Mouse (Mus musculus): ENCODE measurements around the gene Olfr1243. TPM values are rescaled to one million over a fixed set of nuclear protein-coding genes. Genes with fewer than 3 reads are reported as not detected.
"Not testable (repeated sequence)": the region's sequence is repeated elsewhere in the genome, so short reads cannot be mapped to it uniquely, and the experiment has no call there.

Gene Olfr1243
- not detected in 2 replicates for total RNA-seq (2014; rRNA removed)
- not detected in 2 replicates for polyA plus RNA-seq (2015; fragmentation: Nextera tagmentation; extraction: Ambion mirVana)

DNA sequence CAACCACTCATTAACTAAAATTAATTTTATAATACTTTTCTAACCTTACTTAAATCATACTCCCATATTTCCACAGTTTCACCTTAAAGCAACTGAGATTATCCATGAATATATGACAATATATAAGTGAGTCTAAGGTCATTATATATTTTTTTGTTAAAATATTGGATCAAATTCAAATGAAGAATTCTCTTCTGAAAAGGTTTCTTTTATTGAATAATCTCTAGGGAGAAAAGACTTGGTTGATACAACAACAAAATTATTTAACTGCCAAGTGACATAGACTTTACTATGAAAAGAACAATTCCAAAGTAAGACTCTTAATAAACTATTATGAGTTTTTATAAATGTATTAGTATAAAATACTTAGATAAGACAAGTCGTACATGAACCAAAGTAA is at the start of gene Olfr1243:
Gene Olfr1243, minus strand, starts transcription at position 101 of the 400 bp plus-strand sequence.
- H3K4me1 ChIP-seq (ENCODE audit: insufficient read depth): no peaks in the 10 kb centered on the region
- ATAC-seq: no peak

DNA sequence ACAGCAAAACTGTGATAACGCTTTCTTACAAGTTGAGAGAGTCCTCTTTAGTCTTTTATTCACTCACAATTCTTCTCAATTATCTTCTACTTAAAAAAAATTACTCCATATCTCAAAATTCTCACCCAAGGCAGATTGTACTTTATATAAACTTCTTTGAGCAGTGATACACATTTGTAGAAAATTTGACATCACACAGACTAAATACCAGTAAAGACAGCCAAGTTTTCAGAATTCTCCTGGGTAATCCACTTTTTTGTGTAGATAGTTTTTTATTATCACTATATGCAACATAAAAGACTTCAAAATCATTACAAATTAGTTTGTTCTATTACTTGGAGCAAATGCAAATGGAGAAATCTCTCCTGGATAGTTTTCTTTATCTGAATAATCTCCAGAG is 47.1 kb upstream of the Olfr1243 start, which contains the start of gene Olfr1245:
Gene Olfr1245, minus strand, starts transcription at position 101 of the 400 bp plus-strand sequence.
- H3K9ac ChIP-seq: no peak within 1 kb of the TSS
- no peak for DNase-seq
- H3K9me3 ChIP-seq (ENCODE audit: low read length): no peaks in the 10 kb centered on the region
- no peak within 1 kb of the TSS for H3K27ac ChIP-seq (ENCODE audit: low read depth, low read length)
- 76% methylated on average over 1 of the region's 1 CpGs for WGBS
- H3K4me1 ChIP-seq (ENCODE audit: insufficient read depth): no peaks in the 10 kb centered on the region
- TF ChIP-seq CTCF (IDR thresholded peaks at IDR 0.05; ENCODE audit: low read depth): no peak
- no peak for ATAC-seq
- no peak within 1 kb of the TSS for H3K4me2 ChIP-seq (ENCODE audit: low read depth)
- no peaks in the 10 kb centered on the region for H3K36me3 ChIP-seq (ENCODE audit: insufficient read depth)
- H3K27me3 ChIP-seq (ENCODE audit: insufficient read depth, low read length): no peaks in the 10 kb centered on the region
- H3K4me3 ChIP-seq (ENCODE audit: low read depth, low read length): no peak within 1 kb of the TSS

More for the DNA sequence above, at the start of gene Olfr1243:
- no peak within 1 kb of the TSS for H3K27ac ChIP-seq (ENCODE audit: low read depth, low read length)
- WGBS: 92% methylated on average over 1 of the region's 1 CpGs
- no peak for DNase-seq
- no peak for TF ChIP-seq CTCF (IDR thresholded peaks at IDR 0.05; ENCODE audit: low read depth)
- H3K9ac ChIP-seq: no peak within 1 kb of the TSS
- no peak within 1 kb of the TSS for H3K4me2 ChIP-seq (ENCODE audit: low read depth)
- no peaks in the 10 kb centered on the region for H3K36me3 ChIP-seq (ENCODE audit: insufficient read depth)
- H3K27me3 ChIP-seq (ENCODE audit: insufficient read depth, low read length): no peaks in the 10 kb centered on the region
- no peaks in the 10 kb centered on the region for H3K9me3 ChIP-seq (ENCODE audit: low read length)
- no peak within 1 kb of the TSS for H3K4me3 ChIP-seq (ENCODE audit: low read depth, low read length)

DNA sequence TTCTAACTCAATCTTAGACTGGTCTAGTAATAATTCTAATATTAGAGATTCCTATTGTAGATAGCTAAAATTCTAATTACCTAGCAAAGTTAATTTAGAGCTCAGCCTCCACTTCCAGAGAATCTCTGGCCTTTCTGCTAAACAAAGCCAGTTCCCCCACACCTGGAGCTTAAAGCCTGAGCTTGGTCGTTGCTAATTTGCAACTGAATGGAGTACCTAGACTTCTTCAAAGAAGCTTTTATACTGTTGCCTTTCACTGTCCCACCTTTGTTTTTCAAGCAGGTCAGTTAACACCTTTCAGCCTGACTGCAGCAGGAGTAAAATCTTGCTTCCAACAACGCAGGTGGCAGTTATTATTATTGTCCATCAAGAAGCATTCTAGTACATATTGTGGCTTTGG is 31.4 kb upstream of the Olfr1243 start:
- ATAC-seq; H3K36me3 ChIP-seq (ENCODE audit: insufficient read depth); H3K4me1 ChIP-seq (ENCODE audit: insufficient read depth); H3K4me2 ChIP-seq (ENCODE audit: low read depth); H3K4me3 ChIP-seq (ENCODE audit: low read depth, low read length); H3K27me3 ChIP-seq (ENCODE audit: insufficient read depth, low read length); H3K9ac ChIP-seq; H3K9me3 ChIP-seq (ENCODE audit: low read length); DNase-seq; H3K27ac ChIP-seq (ENCODE audit: low read depth, low read length): not testable (repeated sequence)
- WGBS: 47% methylated on average over 2 of the region's 2 CpGs

DNA sequence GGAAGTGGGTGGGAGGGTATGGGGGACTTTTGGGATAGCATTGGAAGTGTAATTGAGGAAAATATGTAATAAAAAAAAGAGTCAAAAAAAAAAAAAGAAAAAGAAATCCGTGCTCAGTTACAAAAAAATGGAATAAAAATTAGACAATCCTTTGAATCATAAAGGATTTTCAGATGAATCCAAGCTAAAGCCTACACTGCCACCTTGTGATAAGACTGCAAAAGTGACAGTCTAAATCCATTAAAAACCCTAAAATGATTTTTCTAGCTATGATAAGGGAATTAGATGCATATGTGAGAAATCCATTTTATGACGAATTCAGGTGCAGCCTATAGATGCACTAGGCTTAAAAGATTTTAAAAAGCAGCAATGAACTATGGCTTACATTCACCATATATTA is 13.2 kb upstream of the Olfr1243 start:
- H3K4me3 ChIP-seq (ENCODE audit: low read depth, low read length): no peak overlapping the region
- no peaks in the 10 kb centered on the region for H3K27me3 ChIP-seq (ENCODE audit: insufficient read depth, low read length)
- no peaks in the 10 kb centered on the region for H3K9me3 ChIP-seq (ENCODE audit: low read length)
- 52% methylated on average over 2 of the region's 2 CpGs for WGBS
- no peak overlapping the region for H3K27ac ChIP-seq (ENCODE audit: low read depth, low read length)
- no peak overlapping the region for H3K4me2 ChIP-seq (ENCODE audit: low read depth)
- TF ChIP-seq CTCF (IDR thresholded peaks at IDR 0.05; ENCODE audit: low read depth): peak; percentile 67
- no peak overlapping the region for H3K9ac ChIP-seq
- no peaks in the 10 kb centered on the region for H3K4me1 ChIP-seq (ENCODE audit: insufficient read depth)
- H3K36me3 ChIP-seq (ENCODE audit: insufficient read depth): no peaks in the 10 kb centered on the region
- DNase-seq (peak; percentile 54), ATAC-seq (no peak)

DNA sequence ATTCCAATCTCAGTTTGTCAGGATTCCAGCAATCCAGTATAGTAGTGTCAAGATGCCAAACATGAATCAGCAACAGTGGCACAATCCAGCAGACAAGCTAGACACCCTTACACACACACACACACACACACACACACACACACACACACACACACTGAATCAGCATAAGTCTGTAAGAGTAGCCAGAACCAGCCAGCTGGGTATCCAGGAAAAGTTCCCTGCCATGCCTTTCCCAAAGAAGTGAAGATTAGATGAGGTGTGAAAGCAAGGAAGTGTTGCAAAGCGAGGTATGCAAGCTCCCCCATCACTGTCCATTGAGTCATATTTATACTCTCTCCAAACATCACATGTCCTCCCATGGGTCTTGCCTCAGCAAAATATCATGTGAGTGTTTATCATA is 8.6 kb upstream of the Olfr1243 start:
- no peak for ATAC-seq
- 85% methylated on average over 1 of the region's 1 CpGs for WGBS
- no peak for TF ChIP-seq CTCF (IDR thresholded peaks at IDR 0.05; ENCODE audit: low read depth)

DNA sequence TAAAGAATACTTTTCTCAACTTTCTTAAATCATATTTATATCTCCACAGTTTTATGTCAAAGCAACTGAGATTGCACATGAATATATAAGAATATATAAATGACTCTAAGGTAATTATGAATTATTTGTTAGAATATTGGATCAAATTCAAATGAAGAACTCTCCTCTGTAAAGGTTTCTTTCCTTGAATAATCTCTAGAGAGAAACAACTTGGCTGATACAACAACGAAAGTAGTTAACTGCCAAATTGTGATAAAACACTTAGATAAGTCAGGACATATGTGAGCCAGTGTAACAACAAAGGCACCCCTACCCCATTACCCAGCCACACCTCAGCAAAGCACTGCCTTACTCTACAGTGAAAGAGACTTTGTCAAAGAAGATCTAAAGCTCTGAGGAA is 33.1 kb downstream of the Olfr1243 start, which contains the start of gene Olfr1242:
Gene Olfr1242, minus strand, starts transcription at position 101 of the 400 bp plus-strand sequence.
- Histone ChIP-seq H3K27me3 (ENCODE audit: insufficient read depth, low read length) (no peaks in the 10 kb centered on the region), H3K9ac (no peak within 1 kb of the TSS), H3K4me2 (ENCODE audit: low read depth) (no peak within 1 kb of the TSS), H3K9me3 (ENCODE audit: low read length) (no peaks in the 10 kb centered on the region), H3K4me1 (ENCODE audit: insufficient read depth) (no peaks in the 10 kb centered on the region), H3K4me3 (ENCODE audit: low read depth, low read length) (no peak within 1 kb of the TSS), H3K36me3 (ENCODE audit: insufficient read depth) (no peaks in the 10 kb centered on the region), H3K27ac (ENCODE audit: low read depth, low read length) (no peak within 1 kb of the TSS)
- DNase-seq (no peak), ATAC-seq (no peak)
- no peak for TF ChIP-seq CTCF (IDR thresholded peaks at IDR 0.05; ENCODE audit: low read depth)
- 90% methylated on average over 1 of the region's 1 CpGs for WGBS

More for the DNA sequence above, 8.6 kb upstream of the Olfr1243 start:
- H3K9me3 ChIP-seq (ENCODE audit: low read length): no peaks in the 10 kb centered on the region
- no peak overlapping the region for H3K4me3 ChIP-seq (ENCODE audit: low read depth, low read length)
- H3K27ac ChIP-seq (ENCODE audit: low read depth, low read length): no peak overlapping the region
- no peaks in the 10 kb centered on the region for H3K36me3 ChIP-seq (ENCODE audit: insufficient read depth)
- DNase-seq: no peak
- H3K4me1 ChIP-seq (ENCODE audit: insufficient read depth): no peaks in the 10 kb centered on the region
- H3K4me2 ChIP-seq (ENCODE audit: low read depth): no peak overlapping the region
- H3K27me3 ChIP-seq (ENCODE audit: insufficient read depth, low read length): no peaks in the 10 kb centered on the region
- H3K9ac ChIP-seq: no peak overlapping the region

DNA sequence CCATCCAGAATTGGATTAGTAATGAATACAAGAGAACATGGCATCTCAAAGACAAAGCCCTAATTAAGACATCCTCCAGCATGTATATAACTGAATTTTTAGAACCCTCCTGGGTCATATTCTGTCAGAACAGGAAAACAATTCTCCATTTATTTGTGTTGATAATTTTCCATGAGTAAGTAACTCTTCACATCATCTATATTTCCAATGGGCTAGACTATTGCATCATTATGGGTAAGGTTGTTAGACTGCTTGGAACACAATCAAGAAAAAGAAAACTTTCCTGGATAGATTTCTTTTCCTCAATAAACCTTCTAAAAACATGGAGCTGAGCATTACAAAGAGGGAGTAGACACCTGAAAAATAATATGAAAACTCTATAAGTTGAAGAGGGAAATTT is 44.3 kb downstream of the Olfr1243 start, which contains the start of gene Olfr1241:
Gene Olfr1241, minus strand, starts transcription at position 101 of the 400 bp plus-strand sequence.
- no peaks in the 10 kb centered on the region for H3K27me3 ChIP-seq (ENCODE audit: insufficient read depth, low read length)
- TF ChIP-seq CTCF (IDR thresholded peaks at IDR 0.05; ENCODE audit: low read depth): no peak
- no peak within 1 kb of the TSS for H3K27ac ChIP-seq (ENCODE audit: low read depth, low read length)
- DNase-seq: no peak
- H3K36me3 ChIP-seq (ENCODE audit: insufficient read depth): no peaks in the 10 kb centered on the region
- H3K9ac ChIP-seq: no peak within 1 kb of the TSS
- no peak for ATAC-seq
- no peaks in the 10 kb centered on the region for H3K9me3 ChIP-seq (ENCODE audit: low read length)
- H3K4me1 ChIP-seq (ENCODE audit: insufficient read depth): no peaks in the 10 kb centered on the region
- H3K4me3 ChIP-seq (ENCODE audit: low read depth, low read length): no peak within 1 kb of the TSS
- no peak within 1 kb of the TSS for H3K4me2 ChIP-seq (ENCODE audit: low read depth)

Other genes with a start within 250 kb of the Olfr1243 start
- gene Olfr1229, start 243.5 kb downstream of the Olfr1243 start, total RNA-seq (2014; rRNA removed): not detected in 2 replicates
- not detected in 2 replicates for gene Olfr1229, start 243.5 kb downstream of the Olfr1243 start, polyA plus RNA-seq (2015; fragmentation: Nextera tagmentation; extraction: Ambion mirVana)
- gene Olfr1230, start 234.2 kb downstream of the Olfr1243 start, total RNA-seq (2014; rRNA removed): not detected in 2 replicates
- gene Olfr1230, start 234.2 kb downstream of the Olfr1243 start, polyA plus RNA-seq (2015; fragmentation: Nextera tagmentation; extraction: Ambion mirVana): not detected in 2 replicates
- gene Olfr1231, start 224.4 kb downstream of the Olfr1243 start, total RNA-seq (2014; rRNA removed): not detected in 2 replicates
- gene Olfr1231, start 224.4 kb downstream of the Olfr1243 start, polyA plus RNA-seq (2015; fragmentation: Nextera tagmentation; extraction: Ambion mirVana): not detected in 2 replicates
- gene Olfr1232, start 201.8 kb downstream of the Olfr1243 start, total RNA-seq (2014; rRNA removed): not detected in 2 replicates
- not detected in 2 replicates for gene Olfr1232, start 201.8 kb downstream of the Olfr1243 start, polyA plus RNA-seq (2015; fragmentation: Nextera tagmentation; extraction: Ambion mirVana)
- gene Olfr1233, start 189.1 kb downstream of the Olfr1243 start, total RNA-seq (2014; rRNA removed): not detected in 2 replicates
- not detected in 2 replicates for gene Olfr1233, start 189.1 kb downstream of the Olfr1243 start, polyA plus RNA-seq (2015; fragmentation: Nextera tagmentation; extraction: Ambion mirVana)
- gene Olfr1234, start 166.6 kb downstream of the Olfr1243 start, total RNA-seq (2014; rRNA removed): not detected in 2 replicates
- not detected in 2 replicates for gene Olfr1234, start 166.6 kb downstream of the Olfr1243 start, polyA plus RNA-seq (2015; fragmentation: Nextera tagmentation; extraction: Ambion mirVana)
- not detected in 2 replicates for gene Olfr1238, start 121.8 kb downstream of the Olfr1243 start, total RNA-seq (2014; rRNA removed)
- not detected in 2 replicates for gene Olfr1238, start 121.8 kb downstream of the Olfr1243 start, polyA plus RNA-seq (2015; fragmentation: Nextera tagmentation; extraction: Ambion mirVana)
- not detected in 2 replicates for gene Olfr1239, start 111.1 kb downstream of the Olfr1243 start, total RNA-seq (2014; rRNA removed)
- gene Olfr1239, start 111.1 kb downstream of the Olfr1243 start, polyA plus RNA-seq (2015; fragmentation: Nextera tagmentation; extraction: Ambion mirVana): not detected in 2 replicates
- gene Olfr1240, start 88.5 kb downstream of the Olfr1243 start, total RNA-seq (2014; rRNA removed): not detected in 2 replicates
- not detected in 2 replicates for gene Olfr1240, start 88.5 kb downstream of the Olfr1243 start, polyA plus RNA-seq (2015; fragmentation: Nextera tagmentation; extraction: Ambion mirVana)
- gene Olfr1241, start 44.4 kb downstream of the Olfr1243 start, total RNA-seq (2014; rRNA removed): not detected in 2 replicates
- not detected in 2 replicates for gene Olfr1241, start 44.4 kb downstream of the Olfr1243 start, polyA plus RNA-seq (2015; fragmentation: Nextera tagmentation; extraction: Ambion mirVana)
- not detected in 2 replicates for gene Olfr1242, start 33.2 kb downstream of the Olfr1243 start, total RNA-seq (2014; rRNA removed)
- gene Olfr1242, start 33.2 kb downstream of the Olfr1243 start, polyA plus RNA-seq (2015; fragmentation: Nextera tagmentation; extraction: Ambion mirVana): not detected in 2 replicates
- gene Olfr1245, start 47.0 kb upstream of the Olfr1243 start, total RNA-seq (2014; rRNA removed): not detected in 2 replicates
- gene Olfr1245, start 47.0 kb upstream of the Olfr1243 start, polyA plus RNA-seq (2015; fragmentation: Nextera tagmentation; extraction: Ambion mirVana): not detected in 2 replicates
- gene Olfr1246, start 61.7 kb upstream of the Olfr1243 start, total RNA-seq (2014; rRNA removed): not detected in 2 replicates
- not detected in 2 replicates for gene Olfr1246, start 61.7 kb upstream of the Olfr1243 start, polyA plus RNA-seq (2015; fragmentation: Nextera tagmentation; extraction: Ambion mirVana)
- not detected in 2 replicates for gene Olfr1247, start 82.6 kb upstream of the Olfr1243 start, total RNA-seq (2014; rRNA removed)
- gene Olfr1247, start 82.6 kb upstream of the Olfr1243 start, polyA plus RNA-seq (2015; fragmentation: Nextera tagmentation; extraction: Ambion mirVana): not detected in 2 replicates
- not detected in 2 replicates for gene Olfr1248, start 86.8 kb upstream of the Olfr1243 start, total RNA-seq (2014; rRNA removed)
- not detected in 2 replicates for gene Olfr1248, start 86.8 kb upstream of the Olfr1243 start, polyA plus RNA-seq (2015; fragmentation: Nextera tagmentation; extraction: Ambion mirVana)
- not detected in 2 replicates for gene Olfr1249, start 103.5 kb upstream of the Olfr1243 start, total RNA-seq (2014; rRNA removed)
- gene Olfr1249, start 103.5 kb upstream of the Olfr1243 start, polyA plus RNA-seq (2015; fragmentation: Nextera tagmentation; extraction: Ambion mirVana): not detected in 2 replicates
- gene Olfr1250, start 130.0 kb upstream of the Olfr1243 start, total RNA-seq (2014; rRNA removed): not detected in 2 replicates
- not detected in 2 replicates for gene Olfr1250, start 130.0 kb upstream of the Olfr1243 start, polyA plus RNA-seq (2015; fragmentation: Nextera tagmentation; extraction: Ambion mirVana)
- not detected in 2 replicates for gene Olfr1251, start 140.4 kb upstream of the Olfr1243 start, total RNA-seq (2014; rRNA removed)
- gene Olfr1251, start 140.4 kb upstream of the Olfr1243 start, polyA plus RNA-seq (2015; fragmentation: Nextera tagmentation; extraction: Ambion mirVana): not detected in 2 replicates
- not detected in 2 replicates for gene Olfr1252, start 193.5 kb upstream of the Olfr1243 start, total RNA-seq (2014; rRNA removed)
- gene Olfr1252, start 193.5 kb upstream of the Olfr1243 start, polyA plus RNA-seq (2015; fragmentation: Nextera tagmentation; extraction: Ambion mirVana): not detected in 2 replicates
- gene Olfr1253, start 225.6 kb upstream of the Olfr1243 start, total RNA-seq (2014; rRNA removed): not detected in 2 replicates
- not detected in 2 replicates for gene Olfr1253, start 225.6 kb upstream of the Olfr1243 start, polyA plus RNA-seq (2015; fragmentation: Nextera tagmentation; extraction: Ambion mirVana)